Mouse (Mus musculus): ENCODE measurements around the gene Sept11. TPM values are rescaled to one million over a fixed set of nuclear protein-coding genes. Genes with fewer than 3 reads are reported as not detected.

Sept11 gene
- polyA plus RNA-seq, 1 experiment from 2014 or later = 176 TPM

- WGBS = 71% methylated on average over 4 of the region's 4 CpGs
- Histone ChIP-seq H3K4me1 (ENCODE audit: control insufficient read depth, insufficient read depth, low read length) (peaks cover 83% of the 10 kb centered on the region), H3K36me3 (ENCODE audit: control insufficient read depth, insufficient read depth, low read length) (no peaks in the 10 kb centered on the region), H3K4me2 (replicated peaks; ENCODE audit: low read depth, low read length) (no peak overlapping the region), H3K9ac (replicated peaks; ENCODE audit: low read depth, low read length) (no peak overlapping the region), H3K4me3 (ENCODE audit: low read depth, low read length) (no peak overlapping the region), H3K27me3 (ENCODE audit: control insufficient read depth, insufficient read depth, low read length) (no peaks in the 10 kb centered on the region), H3K27ac (ENCODE audit: low read length) (peak overlapping the region; percentile 58; the same call in 1 of the 2 replicates), H3K9me3 (ENCODE audit: control insufficient read depth, low read depth, low read length) (no peaks in the 10 kb centered on the region)
- ATAC-seq (ENCODE audit: insufficient number of reproducible peaks, insufficient read depth, low FRiP score, low read depth) = no peak
These were observed 33.8 kb downstream of the Sept11 start for GRCm38 (mm10) chr5:93126930-93127562.

GRCm38 (mm10) chr5:93127722-93128121, 34.5 kb downstream of the Sept11 start:
- Histone ChIP-seq H3K4me1 (ENCODE audit: control insufficient read depth, insufficient read depth, low read length) (peaks cover 90% of the 10 kb centered on the region), H3K9ac (replicated peaks; ENCODE audit: low read depth, low read length) (no peak overlapping the region), H3K4me3 (ENCODE audit: low read depth, low read length) (no peak overlapping the region), H3K36me3 (ENCODE audit: control insufficient read depth, insufficient read depth, low read length) (no peaks in the 10 kb centered on the region), H3K27ac (ENCODE audit: low read length) (peak overlapping the region; percentile 28; the same call in 1 of the 2 replicates), H3K9me3 (ENCODE audit: control insufficient read depth, low read depth, low read length) (no peaks in the 10 kb centered on the region), H3K4me2 (replicated peaks; ENCODE audit: low read depth, low read length) (no peak overlapping the region), H3K27me3 (ENCODE audit: control insufficient read depth, insufficient read depth, low read length) (no peaks in the 10 kb centered on the region)
- 14% methylated on average over 3 of the region's 3 CpGs for WGBS
- ATAC-seq (ENCODE audit: insufficient number of reproducible peaks, insufficient read depth, low FRiP score, low read depth) = peak; percentile 43; the same call in 1 of the 2 replicates

GRCm38 (mm10) chr5:93128765-93129164, 35.5 kb downstream of the Sept11 start:
- peak overlapping the region; percentile 89; the same call in 1 of the 2 replicates for H3K27ac ChIP-seq (ENCODE audit: low read length)
- no peaks in the 10 kb centered on the region for H3K36me3 ChIP-seq (ENCODE audit: control insufficient read depth, insufficient read depth, low read length)
- ATAC-seq (ENCODE audit: insufficient number of reproducible peaks, insufficient read depth, low FRiP score, low read depth) = no peak
- no peaks in the 10 kb centered on the region for H3K9me3 ChIP-seq (ENCODE audit: control insufficient read depth, low read depth, low read length)
- no peak overlapping the region for H3K9ac ChIP-seq (replicated peaks; ENCODE audit: low read depth, low read length)
- no peak overlapping the region for H3K4me3 ChIP-seq (ENCODE audit: low read depth, low read length)
- no peaks in the 10 kb centered on the region for H3K27me3 ChIP-seq (ENCODE audit: control insufficient read depth, insufficient read depth, low read length)
- no peak overlapping the region for H3K4me2 ChIP-seq (replicated peaks; ENCODE audit: low read depth, low read length)
- H3K4me1 ChIP-seq (ENCODE audit: control insufficient read depth, insufficient read depth, low read length) = peaks cover 85% of the 10 kb centered on the region
- 82% methylated on average over 3 of the region's 3 CpGs for WGBS

- Histone ChIP-seq H3K27ac (ENCODE audit: low read length) (peak overlapping the region; percentile 89), H3K36me3 (ENCODE audit: control insufficient read depth, insufficient read depth, low read length) (no peaks in the 10 kb centered on the region), H3K9ac (replicated peaks; ENCODE audit: low read depth, low read length) (no peak overlapping the region), H3K4me2 (replicated peaks; ENCODE audit: low read depth, low read length) (no peak overlapping the region), H3K27me3 (ENCODE audit: control insufficient read depth, insufficient read depth, low read length) (no peaks in the 10 kb centered on the region), H3K9me3 (ENCODE audit: control insufficient read depth, low read depth, low read length) (no peaks in the 10 kb centered on the region), H3K4me1 (ENCODE audit: control insufficient read depth, insufficient read depth, low read length) (peaks cover 80% of the 10 kb centered on the region), H3K4me3 (ENCODE audit: low read depth, low read length) (no peak overlapping the region)
- 7% methylated on average over 4 of the region's 4 CpGs for WGBS
- peak; percentile 82 for ATAC-seq (ENCODE audit: insufficient number of reproducible peaks, insufficient read depth, low FRiP score, low read depth)
These were observed 36.7 kb downstream of the Sept11 start for GRCm38 (mm10) chr5:93129953-93130352.

GRCm38 (mm10) chr5:93131401-93131800, 38.2 kb downstream of the Sept11 start:
- Histone ChIP-seq H3K36me3 (ENCODE audit: control insufficient read depth, insufficient read depth, low read length) (no peaks in the 10 kb centered on the region), H3K27me3 (ENCODE audit: control insufficient read depth, insufficient read depth, low read length) (no peaks in the 10 kb centered on the region), H3K4me2 (replicated peaks; ENCODE audit: low read depth, low read length) (no peak overlapping the region), H3K9me3 (ENCODE audit: control insufficient read depth, low read depth, low read length) (no peaks in the 10 kb centered on the region), H3K4me3 (ENCODE audit: low read depth, low read length) (no peak overlapping the region), H3K27ac (ENCODE audit: low read length) (peak overlapping the region; percentile 89), H3K9ac (replicated peaks; ENCODE audit: low read depth, low read length) (no peak overlapping the region), H3K4me1 (ENCODE audit: control insufficient read depth, insufficient read depth, low read length) (peaks cover 71% of the 10 kb centered on the region)
- 42% methylated on average over 4 of the region's 4 CpGs for WGBS
- no peak for ATAC-seq (ENCODE audit: insufficient number of reproducible peaks, insufficient read depth, low FRiP score, low read depth)

GRCm38 (mm10) chr5:93133445-93134244, 40.4 kb downstream of the Sept11 start:
- Histone ChIP-seq H3K4me3 (ENCODE audit: low read depth, low read length) (no peak overlapping the region), H3K27ac (ENCODE audit: low read length) (peak overlapping the region; percentile 17; the same call in 1 of the 2 replicates), H3K27me3 (ENCODE audit: control insufficient read depth, insufficient read depth, low read length) (no peaks in the 10 kb centered on the region), H3K9ac (replicated peaks; ENCODE audit: low read depth, low read length) (no peak overlapping the region), H3K4me1 (ENCODE audit: control insufficient read depth, insufficient read depth, low read length) (peaks cover 53% of the 10 kb centered on the region), H3K9me3 (ENCODE audit: control insufficient read depth, low read depth, low read length) (peaks cover 4% of the 10 kb centered on the region; the same call in 1 of the 2 replicates), H3K36me3 (ENCODE audit: control insufficient read depth, insufficient read depth, low read length) (no peaks in the 10 kb centered on the region), H3K4me2 (replicated peaks; ENCODE audit: low read depth, low read length) (no peak overlapping the region)
- 38% methylated on average over 10 of the region's 10 CpGs for WGBS
- no peak for ATAC-seq (ENCODE audit: insufficient number of reproducible peaks, insufficient read depth, low FRiP score, low read depth)

- peaks cover 13% of the 10 kb centered on the region; the same call in 1 of the 2 replicates for H3K36me3 ChIP-seq (ENCODE audit: control insufficient read depth, insufficient read depth, low read length)
- ATAC-seq (ENCODE audit: insufficient number of reproducible peaks, insufficient read depth, low FRiP score, low read depth) = no peak
- peaks cover 35% of the 10 kb centered on the region for H3K4me1 ChIP-seq (ENCODE audit: control insufficient read depth, insufficient read depth, low read length)
- no peak overlapping the region for H3K4me2 ChIP-seq (replicated peaks; ENCODE audit: low read depth, low read length)
- H3K9ac ChIP-seq (replicated peaks; ENCODE audit: low read depth, low read length) = no peak overlapping the region
- 82% methylated on average over 10 of the region's 10 CpGs for WGBS
- H3K27me3 ChIP-seq (ENCODE audit: control insufficient read depth, insufficient read depth, low read length) = no peaks in the 10 kb centered on the region
- H3K9me3 ChIP-seq (ENCODE audit: control insufficient read depth, low read depth, low read length) = peaks cover 4% of the 10 kb centered on the region; the same call in 1 of the 2 replicates
- H3K27ac ChIP-seq (ENCODE audit: low read length) = no peak overlapping the region
- no peak overlapping the region for H3K4me3 ChIP-seq (ENCODE audit: low read depth, low read length)
These were observed 42.3 kb downstream of the Sept11 start for GRCm38 (mm10) chr5:93135368-93136107.

GRCm38 (mm10) chr5:93136956-93137586, 43.8 kb downstream of the Sept11 start:
- H3K27me3 ChIP-seq (ENCODE audit: control insufficient read depth, insufficient read depth, low read length) = no peaks in the 10 kb centered on the region
- ATAC-seq (ENCODE audit: insufficient number of reproducible peaks, insufficient read depth, low FRiP score, low read depth) = no peak
- H3K4me3 ChIP-seq (ENCODE audit: low read depth, low read length) = no peak overlapping the region
- H3K36me3 ChIP-seq (ENCODE audit: control insufficient read depth, insufficient read depth, low read length) = peaks cover 17% of the 10 kb centered on the region; the same call in 1 of the 2 replicates
- no peak overlapping the region for H3K4me2 ChIP-seq (replicated peaks; ENCODE audit: low read depth, low read length)
- no peak overlapping the region for H3K9ac ChIP-seq (replicated peaks; ENCODE audit: low read depth, low read length)
- H3K9me3 ChIP-seq (ENCODE audit: control insufficient read depth, low read depth, low read length) = peaks cover 4% of the 10 kb centered on the region; the same call in 1 of the 2 replicates
- 53% methylated on average over 5 of the region's 5 CpGs for WGBS
- H3K27ac ChIP-seq (ENCODE audit: low read length) = peak overlapping the region; percentile 59; the same call in 1 of the 2 replicates
- H3K4me1 ChIP-seq (ENCODE audit: control insufficient read depth, insufficient read depth, low read length) = peaks cover 19% of the 10 kb centered on the region
